Mouse (Mus musculus) natural killer cell, adult 2 months (primary cell): Measurements from ENCODE around the gene Sbf2.
A peak's percentile ranks its signal among the peaks of the same experiment; 100 is the strongest.
"Not testable (repeated sequence)": the region's sequence is repeated elsewhere in the genome, so short reads cannot be mapped to it uniquely, and the experiment has no call there.

ENCODE experiments used
- DNase-seq, 2 experiments: peaks; one replicate each; pipeline ENCODE4 v3.0.0; 2022; ENCODE audit warnings: low spot score in 2 of 2

Sbf2 gene

DNA sequence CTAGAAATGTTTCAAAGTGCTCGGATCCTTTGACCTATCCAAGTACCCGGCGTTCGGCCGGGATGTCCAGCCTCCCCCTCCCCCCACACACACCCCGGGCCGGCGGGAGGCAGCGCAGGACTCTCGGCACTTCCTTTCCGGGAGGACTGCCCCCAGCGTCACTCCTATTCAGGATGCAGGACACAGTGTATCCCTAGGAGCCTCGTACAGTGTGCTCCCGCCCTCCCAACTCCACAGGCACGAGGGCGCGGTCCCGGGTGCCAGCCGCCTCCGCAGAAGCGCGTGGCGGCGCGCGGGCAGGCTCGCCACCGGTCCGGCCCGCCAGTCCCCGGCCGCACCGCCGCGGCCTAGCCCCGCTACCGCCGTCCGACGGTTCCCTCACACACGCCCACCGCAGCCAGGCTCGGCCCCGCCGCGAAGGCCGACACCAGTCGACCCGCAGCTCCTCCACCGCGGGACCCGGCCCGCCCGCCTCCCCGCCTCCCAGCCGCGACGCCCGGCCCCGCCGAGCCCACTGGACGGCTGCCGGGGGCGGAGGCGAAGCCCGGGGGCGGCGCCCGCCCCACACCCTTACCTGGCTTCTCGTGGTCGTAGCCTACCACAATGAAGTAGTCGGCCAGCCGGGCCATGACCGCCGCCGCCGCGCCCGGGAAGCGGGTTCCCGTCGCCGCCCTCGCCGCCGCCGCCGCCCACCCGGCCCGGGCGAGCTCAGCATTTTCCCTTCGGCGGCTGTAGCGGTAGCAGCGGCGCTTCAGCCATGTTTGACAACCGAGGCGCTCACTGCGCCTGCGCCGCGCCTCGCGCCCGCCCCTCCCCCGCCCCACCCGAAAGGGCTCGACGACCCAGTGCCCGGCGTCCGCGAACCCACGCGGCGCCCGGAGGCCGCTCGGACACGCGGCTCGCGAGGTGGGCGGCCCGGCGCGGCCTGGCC is at the start of gene Sbf2:
Sbf2 (minus strand) TSS at position 790 of the 931 bp plus-strand sequence.
- DNase-seq = no peak

- DNase-seq = peak in 1 of 2 experiments; percentile 6
Observed at GRCm38 (mm10) chr7:110658378-110658928, 43.7 kb upstream of the Sbf2 start.

DNA sequence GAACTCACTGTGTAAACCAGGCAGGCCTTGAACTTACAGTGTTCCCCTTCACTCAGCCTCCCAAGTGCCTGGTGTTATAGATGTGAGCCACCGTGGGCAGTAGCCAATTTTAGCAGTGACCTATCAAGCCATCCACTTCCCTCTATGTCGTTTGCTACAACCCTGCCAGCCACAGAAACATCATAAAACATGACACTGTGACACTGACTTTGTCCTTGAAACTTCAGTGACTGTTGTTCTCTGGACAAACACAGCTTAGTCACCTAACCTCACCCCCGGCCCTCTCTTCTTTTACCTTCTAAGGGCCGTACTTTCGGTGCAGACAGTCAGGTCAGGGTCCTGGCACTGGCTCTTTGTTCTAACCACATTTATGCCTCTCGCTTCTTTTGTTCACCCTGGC is 41.2 kb upstream of the Sbf2 start:
- no peak for DNase-seq

- DNase-seq = no peak
Observed at GRCm38 (mm10) chr7:110655230-110655629, 40.5 kb upstream of the Sbf2 start.

DNA sequence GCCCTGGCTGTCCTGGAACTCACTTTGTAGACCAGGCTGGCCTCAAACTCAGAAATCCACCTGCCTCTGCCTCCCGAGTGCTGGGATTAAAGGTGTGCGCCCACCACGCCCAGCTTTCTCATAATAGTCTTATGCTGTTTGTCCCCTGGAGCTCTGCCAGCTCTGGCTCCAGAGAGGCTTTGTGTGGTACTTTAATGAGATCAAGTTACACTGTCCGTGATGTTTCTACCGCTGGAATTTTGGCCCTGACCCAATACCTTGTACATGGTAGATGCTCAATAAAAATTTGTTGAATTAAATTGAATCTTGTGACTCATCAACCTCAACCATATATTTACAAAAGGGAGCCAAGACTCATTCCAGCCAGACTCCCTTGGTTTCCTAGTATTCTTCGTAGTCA is 36.4 kb upstream of the Sbf2 start:
- DNase-seq = no peak

- no peak for DNase-seq
Observed at GRCm38 (mm10) chr7:110650491-110650890, 35.8 kb upstream of the Sbf2 start.

DNA sequence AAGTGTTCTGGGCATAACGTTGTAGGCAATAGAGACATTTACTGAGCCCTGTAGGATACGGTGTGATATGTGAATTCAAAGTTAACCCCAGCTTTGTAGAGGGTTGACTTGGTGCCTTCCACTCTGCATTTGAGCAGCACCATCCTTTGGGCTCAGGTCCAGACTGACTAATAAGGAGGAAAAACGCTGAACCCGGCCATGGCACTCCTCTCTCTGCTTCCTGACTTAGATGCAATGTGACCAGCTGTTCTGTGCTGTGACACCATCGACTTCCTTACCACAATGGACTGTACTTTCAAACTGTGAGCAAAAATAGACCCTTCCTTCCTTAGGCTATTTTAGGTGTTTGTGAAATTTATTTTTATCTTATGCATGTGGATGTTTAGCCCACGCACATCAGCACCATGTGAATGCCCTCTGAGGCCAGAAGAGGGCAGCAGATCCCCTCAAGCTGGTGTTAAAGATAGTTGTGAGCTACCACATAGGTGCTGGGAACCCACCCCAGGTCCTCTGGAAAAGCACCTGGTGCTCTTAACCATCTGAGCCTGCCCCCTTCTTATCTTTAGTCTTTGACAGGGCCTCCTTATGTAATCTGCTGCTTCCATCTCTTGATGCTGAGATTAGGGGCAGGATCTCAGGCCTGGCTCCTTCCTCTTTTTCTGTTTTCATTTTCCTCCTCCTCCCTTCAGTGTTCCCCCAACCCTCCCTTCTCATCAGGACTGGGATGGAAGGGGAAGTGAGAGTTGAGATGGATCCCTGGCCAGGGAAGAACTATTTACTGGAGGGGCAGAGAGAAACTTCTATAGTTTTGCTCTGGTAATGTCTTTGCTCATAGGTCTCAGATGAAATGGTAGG is 34.6 kb upstream of the Sbf2 start:
- DNase-seq = no peak

GRCm38 (mm10) chr7:110648455-110649085 is 33.8 kb upstream of the Sbf2 start:
- no peak for DNase-seq

GRCm38 (mm10) chr7:110647559-110648454 is 33.1 kb upstream of the Sbf2 start:
- no peak for DNase-seq

GRCm38 (mm10) chr7:110646611-110647407 is 32.1 kb upstream of the Sbf2 start:
- no peak for DNase-seq

- no peak for DNase-seq
Observed at GRCm38 (mm10) chr7:110645859-110646258, 31.1 kb upstream of the Sbf2 start.

DNA sequence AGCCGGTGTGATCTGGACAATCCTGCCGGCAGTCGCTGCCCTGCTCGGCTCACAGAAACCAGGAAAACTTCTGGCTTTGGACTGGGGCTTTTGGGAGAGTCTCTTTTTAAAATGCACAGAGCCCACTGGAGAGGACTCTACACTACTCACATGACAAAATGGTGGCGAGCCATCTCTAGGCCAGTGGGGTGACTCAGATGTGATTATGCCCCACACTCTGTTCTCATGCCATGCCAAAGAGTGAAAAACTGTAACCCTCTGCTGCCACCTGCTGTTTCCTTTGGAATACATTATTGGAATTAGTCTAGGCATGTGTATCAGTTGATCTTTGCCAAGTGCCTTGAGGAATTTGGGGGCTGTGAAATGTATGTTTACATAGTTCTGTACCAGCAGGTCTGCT is 30.6 kb upstream of the Sbf2 start:
- DNase-seq = no peak

- not testable (repeated sequence) for DNase-seq
Observed at GRCm38 (mm10) chr7:110639958-110640357, 25.2 kb upstream of the Sbf2 start.

DNA sequence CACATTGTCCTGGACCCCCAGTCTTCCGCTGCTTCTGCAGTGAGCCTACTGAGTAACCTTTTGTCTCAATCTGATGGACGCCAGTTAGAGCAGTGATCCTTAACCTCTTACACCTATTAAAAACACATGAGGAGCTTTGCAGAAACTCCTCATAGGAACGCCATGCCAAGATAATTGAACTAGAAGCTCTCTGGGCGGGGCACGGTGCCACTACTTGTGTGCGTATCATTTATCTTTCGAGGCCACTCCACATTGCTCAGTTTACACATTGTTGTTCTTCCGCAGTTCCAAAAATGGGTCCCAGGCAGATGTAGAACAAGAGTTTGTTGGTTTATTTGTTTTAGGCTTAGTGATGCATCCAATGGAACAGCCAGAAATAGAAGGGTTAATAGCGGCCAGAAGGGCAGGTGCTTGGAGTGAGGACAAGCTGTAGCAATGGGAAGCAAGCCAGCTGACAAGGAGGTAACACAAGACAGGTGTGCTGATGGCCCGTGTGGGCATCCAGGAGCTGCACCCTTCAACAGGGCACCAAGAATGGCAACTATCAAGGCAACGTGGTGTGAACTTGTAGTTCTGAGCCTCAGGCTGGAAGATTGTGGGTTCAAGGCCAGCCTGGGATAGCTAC is 24.7 kb upstream of the Sbf2 start:
- no peak for DNase-seq

- DNase-seq = no peak
Observed at GRCm38 (mm10) chr7:110638305-110639110, 23.8 kb upstream of the Sbf2 start.

- DNase-seq = no peak
Observed at GRCm38 (mm10) chr7:110636559-110636958, 21.8 kb upstream of the Sbf2 start.

DNA sequence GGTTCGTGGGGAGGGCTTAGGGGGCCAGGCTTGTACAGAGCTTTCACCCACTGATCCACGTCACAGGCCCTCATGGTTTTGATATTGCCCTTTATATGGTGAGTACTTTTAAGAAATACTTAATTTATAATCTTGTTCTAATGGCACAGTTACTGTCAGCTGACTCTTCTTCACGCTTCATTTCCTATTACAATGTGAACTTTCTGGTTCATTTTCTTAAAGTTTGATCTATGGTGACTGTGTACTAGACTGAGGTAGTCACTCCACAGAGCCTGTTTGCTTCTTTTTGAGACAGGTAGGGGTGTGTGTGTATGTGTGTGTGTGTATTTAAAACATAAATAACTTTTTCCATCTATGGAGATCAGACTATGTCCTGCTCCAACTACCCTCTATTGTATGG is 21.2 kb upstream of the Sbf2 start:
- no peak for DNase-seq

- no peak for DNase-seq
Observed at GRCm38 (mm10) chr7:110631136-110631888, 16.6 kb upstream of the Sbf2 start.
